Mouse (Mus musculus): ENCODE data around the gene Itga6. TPM values are rescaled to one million over a fixed set of nuclear protein-coding genes. Genes with fewer than 3 reads are reported as not detected.

Gene Itga6
- polyA plus RNA-seq (2012; ENCODE audit: insufficient read depth, low replicate concordance): 75.0 and 110 TPM in 2 replicates

DNA sequence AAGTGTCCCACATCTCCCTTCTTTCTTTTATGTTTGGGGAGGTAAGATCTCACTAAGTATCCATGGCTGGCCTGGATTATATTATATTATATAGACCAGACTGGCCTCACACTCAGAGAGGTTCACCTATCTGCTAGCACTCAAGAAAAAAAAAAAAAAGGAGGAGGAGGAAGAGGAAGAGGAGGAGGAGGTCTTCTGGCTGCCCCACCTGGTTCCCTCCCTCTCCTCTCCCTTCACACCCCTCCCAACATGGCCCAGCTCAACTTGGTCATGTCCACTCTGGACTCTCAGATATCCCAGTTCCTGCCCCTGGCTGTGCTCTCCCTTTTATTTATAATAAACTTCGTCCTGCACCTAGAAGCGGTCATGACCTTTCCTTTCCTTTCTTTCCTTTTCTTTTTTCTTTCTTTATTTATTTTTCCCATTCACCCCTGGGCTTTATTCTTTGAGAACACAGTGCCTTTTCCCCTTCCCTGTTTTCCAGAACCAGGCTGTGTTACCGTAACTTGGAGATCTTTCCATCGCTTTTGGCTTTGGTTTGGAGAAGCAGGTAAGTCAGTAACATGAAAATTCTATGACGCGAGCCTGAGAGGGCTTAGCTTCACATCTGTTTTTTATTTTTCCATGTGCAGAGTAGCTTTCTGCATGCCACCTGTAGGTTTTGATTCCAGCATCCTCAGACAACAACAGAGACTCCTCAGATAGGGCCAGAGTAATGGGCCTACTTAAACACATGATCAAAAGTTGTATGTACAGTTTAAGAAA lies at the start of gene Itga6:
Gene Itga6 (plus strand): TSS at position 7 of the 765 bp plus-strand sequence.
- Histone ChIP-seq H3K36me3 (replicated peaks; ENCODE audit: low read length) (no peaks in the 10 kb centered on the region), H3K27me3 (replicated peaks) (no peaks in the 10 kb centered on the region), H3K4me3 (replicated peaks) (peak within 1 kb of the TSS; percentile 69), H3K4me1 (peaks cover 94% of the 10 kb centered on the region), H3K9me3 (no peaks in the 10 kb centered on the region)
- TF ChIP-seq FLI1 (IDR thresholded peaks at IDR 0.05; ENCODE audit: low read length) (no peak), GATA1 (IDR thresholded peaks at IDR 0.05; ENCODE audit: borderline replicate concordance, low read length) (no peak)

DNA sequence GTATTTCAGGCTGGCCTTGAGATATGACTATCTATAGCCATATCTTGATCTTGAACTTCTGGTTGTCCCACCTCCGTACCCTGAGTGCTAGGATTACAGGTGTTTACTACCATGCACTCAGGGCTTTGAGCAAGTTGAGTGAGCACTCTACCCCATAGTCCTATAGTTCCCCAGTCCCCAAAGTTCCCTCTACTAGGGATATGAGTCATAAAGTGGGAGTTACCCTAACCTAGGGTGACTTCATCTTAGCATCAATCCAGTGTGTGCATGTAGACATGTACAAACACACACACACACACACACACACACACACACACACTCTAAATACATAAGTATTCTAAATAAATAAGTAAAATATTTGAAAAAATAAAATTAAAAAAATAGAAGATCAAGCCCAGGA lies 48.6 kb upstream of the Itga6 start:
- TF ChIP-seq FLI1 (IDR thresholded peaks at IDR 0.05; ENCODE audit: low read length) (no peak), GATA1 (IDR thresholded peaks at IDR 0.05; ENCODE audit: borderline replicate concordance, low read length) (no peak)
- Histone ChIP-seq H3K36me3 (replicated peaks; ENCODE audit: low read length) (peaks cover 13% of the 10 kb centered on the region), H3K4me3 (replicated peaks) (no peak overlapping the region), H3K4me1 (peaks cover 59% of the 10 kb centered on the region), H3K9me3 (peaks cover 6% of the 10 kb centered on the region), H3K27me3 (replicated peaks) (no peaks in the 10 kb centered on the region)

DNA sequence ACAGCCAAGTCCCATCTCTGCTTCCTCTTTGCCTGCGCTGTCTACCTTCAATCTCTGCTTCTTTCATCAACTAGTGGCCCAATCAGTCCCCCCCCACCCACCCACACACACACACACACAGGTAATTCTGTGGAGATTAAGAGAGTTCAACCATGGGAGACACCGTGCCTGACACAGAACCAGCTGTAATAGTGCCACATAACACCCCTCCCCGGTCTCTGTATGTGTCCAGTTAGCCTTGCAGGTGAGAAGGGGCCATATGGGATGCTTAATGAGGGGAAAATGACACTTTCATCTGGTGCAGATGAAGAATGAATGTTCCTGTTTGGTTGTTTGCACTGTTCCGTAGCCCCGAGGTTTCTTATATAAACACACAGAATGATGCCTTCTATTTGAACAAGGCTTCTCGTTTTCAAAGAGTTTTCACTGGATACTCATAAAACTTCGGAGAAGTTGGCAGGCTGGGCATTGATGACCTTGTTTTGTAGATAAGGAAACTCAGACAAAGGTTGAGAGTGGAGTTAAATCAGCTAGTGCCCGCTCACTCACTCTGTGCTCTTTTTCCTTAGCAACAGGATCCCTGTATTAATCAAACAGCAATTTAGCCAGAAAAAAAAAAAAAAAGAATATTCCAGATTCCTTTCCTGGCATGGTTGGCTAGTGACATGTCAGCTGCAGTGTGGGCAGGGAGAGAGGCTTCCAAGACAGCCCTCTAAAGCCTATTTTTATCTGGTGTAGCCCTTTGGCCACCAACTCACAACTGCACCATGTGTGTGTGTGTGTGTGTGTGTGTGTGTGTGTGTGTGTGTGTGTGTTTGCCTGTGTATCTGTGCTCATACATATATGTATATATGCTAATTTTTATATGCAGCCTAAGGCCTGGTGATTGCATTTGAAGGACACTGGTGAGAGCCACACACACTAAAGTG lies 47.7 kb upstream of the Itga6 start:
- H3K36me3 ChIP-seq (replicated peaks; ENCODE audit: low read length): peaks cover 10% of the 10 kb centered on the region
- H3K27me3 ChIP-seq (replicated peaks): no peaks in the 10 kb centered on the region
- no peak for TF ChIP-seq FLI1 (IDR thresholded peaks at IDR 0.05; ENCODE audit: low read length)
- no peak for TF ChIP-seq GATA1 (IDR thresholded peaks at IDR 0.05; ENCODE audit: borderline replicate concordance, low read length)
- H3K4me3 ChIP-seq (replicated peaks): no peak overlapping the region
- peaks cover 3% of the 10 kb centered on the region for H3K9me3 ChIP-seq
- peaks cover 65% of the 10 kb centered on the region for H3K4me1 ChIP-seq

DNA sequence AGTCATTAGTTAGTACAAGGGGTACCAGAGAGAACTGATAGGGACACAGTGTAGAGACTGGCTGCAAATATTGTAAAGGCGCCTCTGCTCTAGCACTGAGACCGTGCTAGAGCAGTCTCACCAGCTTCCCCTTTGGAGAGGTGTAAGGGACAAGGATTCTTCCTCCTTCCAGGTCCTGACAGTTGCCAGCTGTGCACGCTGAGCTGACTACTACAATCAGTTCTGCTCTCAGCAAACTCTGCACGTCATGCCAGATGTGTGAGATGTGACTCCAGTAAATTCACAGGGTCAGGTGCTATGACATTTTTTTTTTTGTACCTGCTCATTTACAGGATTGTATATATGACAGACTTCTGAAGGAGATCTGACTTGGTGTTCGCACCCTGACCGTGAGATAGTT lies 47.0 kb upstream of the Itga6 start:
- no peaks in the 10 kb centered on the region for H3K27me3 ChIP-seq (replicated peaks)
- H3K36me3 ChIP-seq (replicated peaks; ENCODE audit: low read length): peaks cover 7% of the 10 kb centered on the region
- H3K4me3 ChIP-seq (replicated peaks): no peak overlapping the region
- H3K4me1 ChIP-seq: peaks cover 65% of the 10 kb centered on the region
- TF ChIP-seq GATA1 (IDR thresholded peaks at IDR 0.05; ENCODE audit: borderline replicate concordance, low read length) (no peak), FLI1 (IDR thresholded peaks at IDR 0.05; ENCODE audit: low read length) (no peak)
- no peaks in the 10 kb centered on the region for H3K9me3 ChIP-seq

DNA sequence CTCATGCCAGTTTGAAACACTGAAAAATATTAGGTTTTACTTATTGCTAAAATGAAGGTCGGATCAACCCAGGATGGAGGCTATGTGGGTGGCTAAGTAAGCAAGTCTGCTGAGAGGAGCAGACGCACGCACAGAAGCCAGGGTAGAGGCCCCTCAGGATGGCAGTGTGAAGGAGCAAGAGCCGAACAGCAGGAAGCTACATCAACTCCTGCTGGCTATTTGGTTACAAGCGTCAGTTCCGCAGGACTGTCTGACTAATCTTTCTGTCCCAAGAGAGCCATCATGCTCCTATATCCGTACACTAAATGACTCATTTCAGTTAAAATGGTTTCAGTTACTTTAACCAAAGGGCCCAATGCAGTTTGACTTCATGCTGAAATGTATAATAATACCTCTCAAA lies 46.5 kb upstream of the Itga6 start:
- no peak overlapping the region for H3K4me3 ChIP-seq (replicated peaks)
- H3K9me3 ChIP-seq: no peaks in the 10 kb centered on the region
- peaks cover 3% of the 10 kb centered on the region for H3K36me3 ChIP-seq (replicated peaks; ENCODE audit: low read length)
- H3K4me1 ChIP-seq: peaks cover 67% of the 10 kb centered on the region
- H3K27me3 ChIP-seq (replicated peaks): no peaks in the 10 kb centered on the region
- TF ChIP-seq GATA1 (IDR thresholded peaks at IDR 0.05; ENCODE audit: borderline replicate concordance, low read length) (no peak), FLI1 (IDR thresholded peaks at IDR 0.05; ENCODE audit: low read length) (no peak)

DNA sequence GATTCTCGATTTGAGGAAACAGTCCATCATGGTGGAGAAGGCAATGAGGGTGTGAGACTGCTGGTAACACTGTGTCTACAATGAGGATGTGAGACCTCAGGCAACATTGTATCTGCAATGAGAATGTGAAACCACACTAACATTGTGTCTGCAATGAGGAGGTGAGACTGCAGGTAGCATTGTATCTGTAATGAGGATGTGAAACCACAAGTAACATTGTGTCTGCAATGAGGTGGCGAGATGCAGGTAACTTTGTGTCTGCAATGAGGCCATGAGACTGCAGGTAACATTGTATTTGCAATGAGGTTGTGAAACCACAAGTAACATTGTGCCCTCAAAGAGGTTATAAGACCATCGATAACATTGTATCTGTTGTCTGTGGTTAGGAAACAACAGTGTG lies 44.1 kb upstream of the Itga6 start:
- Histone ChIP-seq H3K27me3 (replicated peaks) (no peaks in the 10 kb centered on the region), H3K9me3 (peaks cover 2% of the 10 kb centered on the region; the same call in 1 of the 2 replicates), H3K4me3 (replicated peaks) (no peak overlapping the region), H3K36me3 (replicated peaks; ENCODE audit: low read length) (peaks cover 6% of the 10 kb centered on the region), H3K4me1 (peaks cover 62% of the 10 kb centered on the region)
- TF ChIP-seq GATA1 (IDR thresholded peaks at IDR 0.05; ENCODE audit: borderline replicate concordance, low read length) (no peak), FLI1 (IDR thresholded peaks at IDR 0.05; ENCODE audit: low read length) (no peak)

DNA sequence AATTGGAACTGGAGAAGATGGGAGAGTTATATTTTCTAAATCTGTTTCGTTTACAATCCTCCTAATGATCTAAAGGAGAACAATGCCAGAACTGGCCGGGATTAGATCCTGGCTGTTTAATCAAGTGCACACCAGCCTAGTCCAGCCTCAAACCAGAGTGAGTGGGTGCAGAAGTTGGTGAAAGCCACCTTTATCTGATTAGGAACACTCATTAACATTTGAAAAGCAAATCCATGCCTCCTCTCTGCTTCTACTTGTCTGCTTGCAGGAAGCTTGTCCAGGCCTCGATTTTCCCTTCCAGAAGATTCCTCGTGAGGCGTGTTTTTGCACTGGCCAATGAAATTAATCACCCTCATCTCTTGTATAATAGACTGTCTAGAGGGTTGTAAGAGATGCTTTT lies 41.1 kb upstream of the Itga6 start:
- no peak for TF ChIP-seq GATA1 (IDR thresholded peaks at IDR 0.05; ENCODE audit: borderline replicate concordance, low read length)
- TF ChIP-seq FLI1 (IDR thresholded peaks at IDR 0.05; ENCODE audit: low read length): no peak

DNA sequence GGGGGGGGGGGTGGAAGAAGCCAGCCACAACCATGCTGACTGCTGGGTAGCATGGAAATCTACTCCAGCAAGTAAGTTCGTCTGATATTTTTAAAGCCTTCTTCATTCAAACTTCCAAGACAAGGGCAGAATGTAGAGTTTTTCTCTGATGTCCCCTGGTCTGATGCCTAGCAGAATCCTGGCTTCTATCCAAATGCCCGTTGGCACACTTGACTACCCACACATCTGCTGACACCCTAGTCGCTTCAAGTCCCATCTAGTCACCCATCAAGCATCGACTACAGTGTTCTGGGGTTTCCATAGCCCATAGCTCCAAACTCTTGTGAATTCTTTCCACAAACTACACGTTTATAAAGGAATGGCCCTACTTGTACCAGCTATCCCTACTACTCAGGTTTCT lies 36.5 kb upstream of the Itga6 start:
- H3K4me1 ChIP-seq: peaks cover 45% of the 10 kb centered on the region
- no peak for TF ChIP-seq GATA1 (IDR thresholded peaks at IDR 0.05; ENCODE audit: borderline replicate concordance, low read length)
- TF ChIP-seq FLI1 (IDR thresholded peaks at IDR 0.05; ENCODE audit: low read length): no peak
- no peak overlapping the region for H3K4me3 ChIP-seq (replicated peaks)
- no peaks in the 10 kb centered on the region for H3K27me3 ChIP-seq (replicated peaks)
- H3K9me3 ChIP-seq: peaks cover 6% of the 10 kb centered on the region; the same call in 1 of the 2 replicates
- H3K36me3 ChIP-seq (replicated peaks; ENCODE audit: low read length): peaks cover 10% of the 10 kb centered on the region

More for the DNA sequence above, 41.1 kb upstream of the Itga6 start:
- H3K27me3 ChIP-seq (replicated peaks): no peaks in the 10 kb centered on the region
- peaks cover 45% of the 10 kb centered on the region for H3K4me1 ChIP-seq
- H3K4me3 ChIP-seq (replicated peaks): no peak overlapping the region
- H3K36me3 ChIP-seq (replicated peaks; ENCODE audit: low read length): peaks cover 10% of the 10 kb centered on the region
- H3K9me3 ChIP-seq: peaks cover 6% of the 10 kb centered on the region; the same call in 1 of the 2 replicates

DNA sequence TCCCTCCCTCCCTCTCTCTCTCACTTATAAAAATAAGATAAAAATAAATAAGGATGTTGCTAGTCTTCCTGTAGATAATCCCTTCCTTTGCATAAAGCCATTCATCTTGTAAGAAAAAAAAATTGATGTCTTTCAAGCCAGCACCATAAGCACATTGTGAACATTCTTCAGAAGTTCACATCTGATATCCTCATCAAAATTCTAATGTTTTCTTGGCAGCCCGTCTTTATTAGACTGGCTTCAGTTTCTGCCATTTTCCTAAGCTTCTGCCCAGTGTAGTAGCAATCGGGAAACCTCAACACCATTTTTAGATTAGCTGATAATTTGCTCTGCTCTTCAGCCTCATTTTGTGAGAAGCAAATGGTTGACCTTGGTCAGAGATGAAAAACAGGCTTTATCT lies 33.8 kb upstream of the Itga6 start:
- no peak overlapping the region for H3K4me3 ChIP-seq (replicated peaks)
- TF ChIP-seq FLI1 (IDR thresholded peaks at IDR 0.05; ENCODE audit: low read length): no peak
- no peak for TF ChIP-seq GATA1 (IDR thresholded peaks at IDR 0.05; ENCODE audit: borderline replicate concordance, low read length)
- H3K9me3 ChIP-seq: 0 out of 2 replicates have a peak, but pooled peaks cover 1% of the 10 kb centered on the region
- H3K4me1 ChIP-seq: peaks cover 51% of the 10 kb centered on the region
- no peaks in the 10 kb centered on the region for H3K27me3 ChIP-seq (replicated peaks)
- H3K36me3 ChIP-seq (replicated peaks; ENCODE audit: low read length): peaks cover 4% of the 10 kb centered on the region
